Mouse (Mus musculus): ENCODE data around the gene Fam155a. TPM values are rescaled to one million over a fixed set of nuclear protein-coding genes. Genes with fewer than 3 reads are reported as not detected.

The Fam155a gene
- polyA plus RNA-seq, 1 experiment from 2014 or later: 1.3 TPM

GRCm38 (mm10) chr8:9303526-9304135, 467.3 kb downstream of the Fam155a start:
- WGBS: 80% methylated on average over 6 of the region's 6 CpGs
- Histone ChIP-seq H3K27ac (ENCODE audit: low read length) (no peak overlapping the region), H3K36me3 (ENCODE audit: control insufficient read depth, insufficient read depth, low read length) (no peaks in the 10 kb centered on the region), H3K27me3 (replicated peaks; ENCODE audit: control insufficient read depth, insufficient read depth, low read length) (no peaks in the 10 kb centered on the region), H3K4me3 (ENCODE audit: low read length) (no peak overlapping the region), H3K9me3 (ENCODE audit: control insufficient read depth, low read length) (no peaks in the 10 kb centered on the region), H3K4me2 (ENCODE audit: low read depth, low read length) (no peak overlapping the region), H3K9ac (ENCODE audit: low read depth, low read length) (no peak overlapping the region), H3K4me1 (ENCODE audit: control insufficient read depth, insufficient read depth, low read length) (no peaks in the 10 kb centered on the region)
- ATAC-seq: no peak

DNA sequence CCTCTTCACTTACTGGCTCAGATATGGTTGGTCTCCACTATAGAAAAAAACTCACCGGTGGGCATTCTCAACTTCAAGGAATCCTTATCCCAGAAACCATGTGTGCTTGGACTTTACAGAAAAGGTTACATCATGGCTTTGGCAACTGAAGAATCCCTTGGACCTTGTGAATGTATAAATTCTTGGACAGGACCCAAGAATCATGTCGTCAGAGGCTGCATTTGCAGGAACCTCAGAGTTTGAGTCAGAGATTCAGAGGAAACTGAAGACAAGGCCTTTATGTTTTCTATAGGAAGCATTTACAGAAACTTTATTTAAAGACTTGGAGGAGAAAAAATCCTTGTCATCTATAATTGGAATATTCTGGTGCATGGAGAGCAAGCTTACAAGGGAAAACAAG, 475.9 kb downstream of the Fam155a start:
- 66% methylated on average over 2 of the region's 2 CpGs for WGBS
- H3K9ac ChIP-seq (ENCODE audit: low read depth, low read length): no peak overlapping the region

GRCm38 (mm10) chr8:9292532-9292931, 478.4 kb downstream of the Fam155a start:
- H3K9ac ChIP-seq (ENCODE audit: low read depth, low read length): no peak overlapping the region
- no peak overlapping the region for H3K4me3 ChIP-seq (ENCODE audit: low read length)
- H3K9me3 ChIP-seq (ENCODE audit: control insufficient read depth, low read length): no peaks in the 10 kb centered on the region
- 76% methylated on average over 2 of the region's 2 CpGs for WGBS
- ATAC-seq: no peak
- H3K4me1 ChIP-seq (ENCODE audit: control insufficient read depth, insufficient read depth, low read length): no peaks in the 10 kb centered on the region
- no peaks in the 10 kb centered on the region for H3K27me3 ChIP-seq (replicated peaks; ENCODE audit: control insufficient read depth, insufficient read depth, low read length)
- H3K4me2 ChIP-seq (ENCODE audit: low read depth, low read length): no peak overlapping the region
- no peaks in the 10 kb centered on the region for H3K36me3 ChIP-seq (ENCODE audit: control insufficient read depth, insufficient read depth, low read length)
- no peak overlapping the region for H3K27ac ChIP-seq (ENCODE audit: low read length)

More for the DNA sequence above, 475.9 kb downstream of the Fam155a start:
- H3K4me2 ChIP-seq (ENCODE audit: low read depth, low read length): no peak overlapping the region
- H3K36me3 ChIP-seq (ENCODE audit: control insufficient read depth, insufficient read depth, low read length): no peaks in the 10 kb centered on the region
- H3K4me3 ChIP-seq (ENCODE audit: low read length): no peak overlapping the region
- H3K27ac ChIP-seq (ENCODE audit: low read length): no peak overlapping the region
- ATAC-seq: no peak
- H3K27me3 ChIP-seq (replicated peaks; ENCODE audit: control insufficient read depth, insufficient read depth, low read length): no peaks in the 10 kb centered on the region
- H3K4me1 ChIP-seq (ENCODE audit: control insufficient read depth, insufficient read depth, low read length): no peaks in the 10 kb centered on the region
- no peaks in the 10 kb centered on the region for H3K9me3 ChIP-seq (ENCODE audit: control insufficient read depth, low read length)

DNA sequence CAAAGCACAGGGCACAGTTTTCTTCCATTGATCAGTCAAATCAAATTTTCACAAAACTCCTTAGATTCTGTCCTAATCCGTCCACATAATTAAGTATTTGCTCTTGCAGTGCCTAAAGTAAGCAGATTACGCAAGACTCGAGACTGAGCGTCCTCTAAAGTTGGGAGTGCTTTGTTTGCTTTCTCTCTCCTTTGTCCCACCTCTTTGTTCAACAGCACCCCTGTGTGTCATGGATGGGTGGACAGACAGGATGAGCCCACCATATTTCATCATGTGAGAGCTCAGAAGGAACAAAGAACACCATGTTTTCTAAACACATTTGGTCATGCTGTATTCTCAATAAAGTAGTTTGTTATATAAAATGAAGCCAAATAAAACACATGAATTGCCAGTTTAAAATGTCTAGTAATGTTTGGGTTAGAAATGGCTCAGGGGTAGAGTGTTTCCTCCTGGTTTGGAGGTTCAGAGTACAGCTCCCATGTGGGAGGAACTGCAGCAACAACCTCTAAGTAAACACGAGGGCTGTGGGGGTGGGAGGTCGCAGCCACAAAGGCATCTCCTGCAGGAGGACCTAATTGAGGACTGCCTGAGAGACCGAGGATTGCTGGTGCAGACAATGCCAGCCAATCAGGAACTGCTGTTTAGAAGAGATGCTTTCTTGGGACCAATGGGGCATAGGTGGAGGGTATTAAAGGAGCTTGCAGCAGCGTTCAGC, 482.8 kb downstream of the Fam155a start:
- H3K9me3 ChIP-seq (ENCODE audit: control insufficient read depth, low read length): no peaks in the 10 kb centered on the region
- no peak overlapping the region for H3K27ac ChIP-seq (ENCODE audit: low read length)
- H3K4me3 ChIP-seq (ENCODE audit: low read length): no peak overlapping the region
- WGBS: 31% methylated on average over 8 of the region's 8 CpGs
- no peak overlapping the region for H3K4me2 ChIP-seq (ENCODE audit: low read depth, low read length)
- ATAC-seq: no peak
- no peaks in the 10 kb centered on the region for H3K36me3 ChIP-seq (ENCODE audit: control insufficient read depth, insufficient read depth, low read length)
- no peak overlapping the region for H3K9ac ChIP-seq (ENCODE audit: low read depth, low read length)
- H3K4me1 ChIP-seq (ENCODE audit: control insufficient read depth, insufficient read depth, low read length): no peaks in the 10 kb centered on the region
- H3K27me3 ChIP-seq (replicated peaks; ENCODE audit: control insufficient read depth, insufficient read depth, low read length): no peaks in the 10 kb centered on the region

DNA sequence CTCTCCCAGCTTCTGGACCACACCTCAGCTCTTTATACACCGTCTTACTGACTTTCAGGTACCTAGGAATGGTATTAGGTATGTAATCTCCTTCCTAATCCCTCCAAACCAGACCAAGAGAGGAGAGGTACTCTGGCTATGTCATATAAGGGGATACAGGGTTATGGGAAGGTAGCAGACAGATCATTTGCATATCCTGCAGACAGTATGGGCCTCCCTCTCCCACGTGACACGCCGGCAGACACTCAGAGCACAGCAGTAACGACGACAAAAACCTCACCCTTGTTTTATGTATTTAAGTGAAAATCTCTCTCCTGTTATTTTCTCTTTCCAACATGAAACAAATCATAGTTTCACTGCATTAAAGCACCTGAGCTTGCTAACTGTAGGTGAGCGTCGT, 496.8 kb downstream of the Fam155a start:
- no peak overlapping the region for H3K9ac ChIP-seq (ENCODE audit: low read depth, low read length)
- no peak overlapping the region for H3K27ac ChIP-seq (ENCODE audit: low read length)
- H3K9me3 ChIP-seq (ENCODE audit: control insufficient read depth, low read length): no peaks in the 10 kb centered on the region
- no peak for ATAC-seq
- H3K4me2 ChIP-seq (ENCODE audit: low read depth, low read length): no peak overlapping the region
- no peak overlapping the region for H3K4me3 ChIP-seq (ENCODE audit: low read length)
- no peaks in the 10 kb centered on the region for H3K27me3 ChIP-seq (replicated peaks; ENCODE audit: control insufficient read depth, insufficient read depth, low read length)
- 68% methylated on average over 8 of the region's 8 CpGs for WGBS
- no peaks in the 10 kb centered on the region for H3K4me1 ChIP-seq (ENCODE audit: control insufficient read depth, insufficient read depth, low read length)
- no peaks in the 10 kb centered on the region for H3K36me3 ChIP-seq (ENCODE audit: control insufficient read depth, insufficient read depth, low read length)

DNA sequence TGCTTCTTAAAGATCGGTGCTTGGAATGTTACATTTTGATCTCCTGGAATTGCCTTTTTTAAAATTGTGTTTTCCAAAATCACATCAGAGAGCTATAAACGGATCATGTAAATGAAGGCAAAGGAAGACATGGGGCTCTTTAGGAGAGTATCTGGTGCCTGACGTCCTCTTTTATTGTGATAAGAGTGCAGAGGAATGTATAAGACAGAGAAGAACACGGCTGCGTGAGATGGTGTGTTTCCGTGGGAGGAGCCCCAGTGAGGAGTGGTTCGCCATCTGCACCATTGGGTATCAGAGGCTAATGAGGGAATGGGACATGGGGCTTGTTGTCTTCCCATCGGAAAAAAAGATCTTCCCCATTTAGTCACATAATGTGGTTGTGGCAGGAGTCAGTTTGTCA, 506.6 kb downstream of the Fam155a start:
- H3K27ac ChIP-seq (ENCODE audit: low read length): no peak overlapping the region
- no peaks in the 10 kb centered on the region for H3K27me3 ChIP-seq (replicated peaks; ENCODE audit: control insufficient read depth, insufficient read depth, low read length)
- ATAC-seq: no peak
- no peak overlapping the region for H3K4me2 ChIP-seq (ENCODE audit: low read depth, low read length)
- no peak overlapping the region for H3K9ac ChIP-seq (ENCODE audit: low read depth, low read length)
- H3K36me3 ChIP-seq (ENCODE audit: control insufficient read depth, insufficient read depth, low read length): no peaks in the 10 kb centered on the region
- 84% methylated on average over 8 of the region's 8 CpGs for WGBS
- no peaks in the 10 kb centered on the region for H3K9me3 ChIP-seq (ENCODE audit: control insufficient read depth, low read length)
- H3K4me1 ChIP-seq (ENCODE audit: control insufficient read depth, insufficient read depth, low read length): no peaks in the 10 kb centered on the region
- no peak overlapping the region for H3K4me3 ChIP-seq (ENCODE audit: low read length)

DNA sequence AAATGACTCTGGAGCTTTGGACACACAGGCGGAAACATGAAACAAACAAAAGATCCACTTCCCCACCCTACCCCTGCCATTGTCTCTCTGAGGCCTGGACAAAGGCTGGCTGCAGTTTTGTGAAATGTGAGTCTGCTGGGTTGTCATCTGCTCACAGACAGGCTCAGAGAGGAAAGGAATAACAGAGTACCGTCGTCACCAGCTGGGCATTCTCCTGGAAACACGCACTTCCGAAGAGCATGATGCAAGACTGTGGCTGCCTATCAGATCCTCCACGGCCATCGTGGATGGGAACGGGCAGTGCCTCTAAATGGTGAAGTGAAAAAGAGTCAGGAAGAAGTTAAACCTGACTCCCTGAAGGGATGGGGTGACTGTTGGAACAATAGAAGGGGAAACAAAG, 509.4 kb downstream of the Fam155a start:
- no peak for ATAC-seq
- Histone ChIP-seq H3K9me3 (ENCODE audit: control insufficient read depth, low read length) (no peaks in the 10 kb centered on the region), H3K27me3 (replicated peaks; ENCODE audit: control insufficient read depth, insufficient read depth, low read length) (no peaks in the 10 kb centered on the region), H3K4me2 (ENCODE audit: low read depth, low read length) (no peak overlapping the region), H3K27ac (ENCODE audit: low read length) (no peak overlapping the region), H3K9ac (ENCODE audit: low read depth, low read length) (no peak overlapping the region), H3K4me1 (ENCODE audit: control insufficient read depth, insufficient read depth, low read length) (no peaks in the 10 kb centered on the region), H3K4me3 (ENCODE audit: low read length) (no peak overlapping the region), H3K36me3 (ENCODE audit: control insufficient read depth, insufficient read depth, low read length) (no peaks in the 10 kb centered on the region)
- 56% methylated on average over 8 of the region's 8 CpGs for WGBS

GRCm38 (mm10) chr8:9255316-9255715, 515.6 kb downstream of the Fam155a start:
- no peaks in the 10 kb centered on the region for H3K9me3 ChIP-seq (ENCODE audit: control insufficient read depth, low read length)
- no peaks in the 10 kb centered on the region for H3K27me3 ChIP-seq (replicated peaks; ENCODE audit: control insufficient read depth, insufficient read depth, low read length)
- no peak overlapping the region for H3K4me2 ChIP-seq (ENCODE audit: low read depth, low read length)
- H3K9ac ChIP-seq (ENCODE audit: low read depth, low read length): no peak overlapping the region
- 86% methylated on average over 5 of the region's 5 CpGs for WGBS
- no peak overlapping the region for H3K4me3 ChIP-seq (ENCODE audit: low read length)
- H3K4me1 ChIP-seq (ENCODE audit: control insufficient read depth, insufficient read depth, low read length): no peaks in the 10 kb centered on the region
- no peak overlapping the region for H3K27ac ChIP-seq (ENCODE audit: low read length)
- H3K36me3 ChIP-seq (ENCODE audit: control insufficient read depth, insufficient read depth, low read length): no peaks in the 10 kb centered on the region
- no peak for ATAC-seq

DNA sequence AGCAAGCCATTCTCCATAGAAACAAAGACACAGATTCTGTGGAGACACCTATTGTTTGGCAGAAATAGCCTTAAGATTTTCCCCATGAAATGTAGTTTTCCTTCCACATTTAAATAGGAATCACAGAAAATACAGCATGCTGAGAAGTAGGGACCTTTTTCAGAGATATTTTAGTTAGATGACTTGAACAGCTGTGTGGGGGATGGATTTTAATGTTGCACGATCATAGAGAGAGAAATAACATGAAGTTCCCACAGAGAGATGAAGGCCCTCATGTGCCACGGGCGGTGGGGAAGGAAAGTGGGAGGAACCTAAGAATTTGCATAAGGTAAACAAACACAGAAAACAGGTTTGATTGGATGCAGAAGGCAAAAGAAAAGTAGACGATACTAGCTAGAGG, 518.0 kb downstream of the Fam155a start:
- H3K9ac ChIP-seq (ENCODE audit: low read depth, low read length): no peak overlapping the region
- 78% methylated on average over 4 of the region's 4 CpGs for WGBS
- ATAC-seq: no peak
- no peaks in the 10 kb centered on the region for H3K27me3 ChIP-seq (replicated peaks; ENCODE audit: control insufficient read depth, insufficient read depth, low read length)
- no peak overlapping the region for H3K27ac ChIP-seq (ENCODE audit: low read length)
- H3K4me2 ChIP-seq (ENCODE audit: low read depth, low read length): no peak overlapping the region
- H3K9me3 ChIP-seq (ENCODE audit: control insufficient read depth, low read length): no peaks in the 10 kb centered on the region
- H3K4me3 ChIP-seq (ENCODE audit: low read length): no peak overlapping the region
- no peaks in the 10 kb centered on the region for H3K4me1 ChIP-seq (ENCODE audit: control insufficient read depth, insufficient read depth, low read length)
- H3K36me3 ChIP-seq (ENCODE audit: control insufficient read depth, insufficient read depth, low read length): no peaks in the 10 kb centered on the region

All from intestine, embryonic 16.5 days (tissue).